Mouse (Mus musculus) embryonic fibroblast, embryonic 13.5 days (primary cell): ENCODE data around the gene Olfr1434.

Experiments used
- CTCF ChIP-seq: IDR thresholded peaks from 2 replicates; pipeline ENCODE4 v1.5.1; 2011; ENCODE audit warnings: mild to moderate bottlenecking, control low read depth, low read length, moderate library complexity, borderline replicate concordance; ENCODE audit not compliant: insufficient read depth
- POLR2A ChIP-seq: IDR thresholded peaks from 2 replicates; pipeline ENCODE4 v1.6.1; 2011; ENCODE audit warnings: low read depth, mild to moderate bottlenecking, control low read depth, low read length, moderate library complexity

DNA sequence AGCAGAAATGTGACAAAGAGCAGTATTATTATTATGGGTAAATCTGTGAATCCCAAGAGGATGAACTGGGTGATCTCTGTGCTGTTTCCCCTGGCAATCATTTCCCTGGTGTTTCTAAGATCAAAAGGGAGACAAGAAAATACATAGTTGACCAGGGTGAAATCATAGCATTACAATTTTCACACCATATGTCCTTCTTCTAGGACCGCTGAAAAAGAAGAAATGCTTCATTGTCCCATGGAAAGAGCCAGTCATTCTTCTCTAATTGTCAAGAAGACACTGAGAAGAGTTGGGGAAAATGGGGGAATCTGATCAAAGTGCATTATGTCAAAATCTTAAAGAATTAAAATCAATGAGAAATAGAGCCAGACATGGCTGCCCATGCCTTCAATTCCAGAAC lies 38.1 kb upstream of the Olfr1434 start, which contains the start of gene Olfr262:
- no peak for TF ChIP-seq POLR2A
- TF ChIP-seq CTCF, result no peak
